Mouse (Mus musculus) erythroblast, embryonic 14.5 days (primary cell): ENCODE data around the gene Olfr522.

ENCODE experiments used
- GATA1 ChIP-seq: IDR thresholded peaks from 2 replicates; pipeline ENCODE4 v1.6.1; 2012; ENCODE audit warnings: low read length, inconsistent platforms, mixed read lengths
- TAL1 ChIP-seq: IDR thresholded peaks from 3 replicates; pipeline ENCODE4 v1.6.1; 2012; ENCODE audit warnings: low read length, inconsistent platforms, mixed read lengths

DNA sequence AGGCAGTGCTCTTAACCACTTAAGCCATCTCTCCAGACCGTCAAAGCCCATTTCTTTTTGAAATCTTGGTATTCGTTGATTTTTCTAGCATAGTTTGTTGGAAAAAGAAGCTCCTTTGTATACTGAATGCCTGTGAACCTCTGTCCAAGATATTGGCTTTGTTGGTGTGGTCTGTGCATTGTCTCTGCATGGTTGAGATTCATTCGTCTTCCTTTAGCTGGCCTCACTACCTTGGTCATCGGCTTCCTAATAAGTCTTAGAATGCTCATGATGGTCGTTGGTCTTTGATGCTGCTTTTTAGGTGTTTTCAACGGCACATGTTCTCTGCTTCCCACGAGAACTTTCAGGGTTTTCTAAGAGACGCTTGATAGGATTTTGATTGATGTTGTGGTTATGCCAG, 31.4 kb upstream of the Olfr522 start:
- TF ChIP-seq GATA1 (no peak), TAL1 (no peak)
